Mouse (Mus musculus) liver, postnatal 0 days (tissue): Measurements from ENCODE around the gene Cwc27.

ENCODE experiments used
- CTCF ChIP-seq: sonication (generic); IDR thresholded peaks from 2 replicates; pipeline ENCODE4 v1.5.1; 2016; ENCODE audit warnings: antibody characterized with exemption, low read depth
- EP300 ChIP-seq: IDR thresholded peaks from 2 replicates; pipeline ENCODE4 v1.6.1; 2016; ENCODE audit warnings: antibody characterized with exemption, low read depth, mild to moderate bottlenecking

DNA sequence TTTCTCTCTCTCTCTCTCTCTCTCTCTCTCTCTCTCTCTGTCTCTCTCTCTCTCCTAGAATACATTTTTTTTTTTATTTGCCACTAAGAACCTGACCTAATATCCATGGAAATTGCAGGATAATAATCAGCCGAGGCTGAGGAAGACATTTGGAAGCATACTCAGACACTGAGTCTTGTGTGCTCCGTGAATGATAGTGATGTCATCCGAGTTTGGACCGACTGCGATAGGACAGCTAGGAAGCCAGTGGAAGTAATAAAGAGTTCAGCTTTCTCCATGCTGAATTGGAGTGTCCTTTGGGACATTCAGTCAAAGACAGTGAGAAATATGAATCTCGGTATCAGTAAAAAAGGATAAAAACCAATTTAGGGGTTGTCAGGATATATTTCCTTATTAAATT, 214.7 kb downstream of the Cwc27 start:
- no peak for TF ChIP-seq CTCF
- no peak for TF ChIP-seq EP300
